Mouse (Mus musculus) mouse trophoblast stem cell (cell line): ENCODE data around the gene Hspb6.

ENCODE experiments used
- in situ Hi-C, 2 experiments: fragments of 300-500 bp; cut with MseI, MboI; formaldehyde crosslinking; loops; 2 replicates in 1 of 2; 3 replicates in 1 of 2; pipeline ENCODE4 v1.15.1; 2025

Gene Hspb6

DNA sequence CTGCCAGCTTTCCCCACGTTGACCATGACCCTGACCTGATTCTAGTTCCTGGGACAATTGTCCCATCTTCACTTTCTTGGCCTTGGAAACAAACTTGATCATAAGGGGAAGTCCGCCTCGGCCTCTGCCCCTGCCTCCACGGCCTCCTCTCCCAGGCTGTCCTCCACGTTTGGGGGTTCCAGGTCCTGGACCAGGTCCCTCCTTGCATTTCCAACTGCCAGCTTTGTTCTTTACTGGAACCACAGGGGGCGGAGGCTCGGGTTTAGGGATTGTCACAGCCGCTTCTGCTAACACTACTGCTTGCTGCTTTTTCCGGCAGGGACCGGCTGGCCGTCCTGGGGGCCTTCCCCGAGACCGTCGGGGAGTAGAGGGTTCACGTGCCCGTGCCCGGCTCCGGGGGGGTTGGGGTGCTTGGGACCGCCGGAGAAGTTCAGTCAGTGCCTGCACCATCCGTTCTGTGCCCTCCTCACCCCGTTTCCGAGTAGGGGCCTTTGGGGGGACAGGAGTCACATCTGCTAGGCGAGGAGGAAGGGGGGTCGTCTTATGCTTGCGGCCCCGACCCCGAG is 34.6 kb downstream of the Hspb6 start:
- in situ Hi-C loops, result no loop called here

DNA sequence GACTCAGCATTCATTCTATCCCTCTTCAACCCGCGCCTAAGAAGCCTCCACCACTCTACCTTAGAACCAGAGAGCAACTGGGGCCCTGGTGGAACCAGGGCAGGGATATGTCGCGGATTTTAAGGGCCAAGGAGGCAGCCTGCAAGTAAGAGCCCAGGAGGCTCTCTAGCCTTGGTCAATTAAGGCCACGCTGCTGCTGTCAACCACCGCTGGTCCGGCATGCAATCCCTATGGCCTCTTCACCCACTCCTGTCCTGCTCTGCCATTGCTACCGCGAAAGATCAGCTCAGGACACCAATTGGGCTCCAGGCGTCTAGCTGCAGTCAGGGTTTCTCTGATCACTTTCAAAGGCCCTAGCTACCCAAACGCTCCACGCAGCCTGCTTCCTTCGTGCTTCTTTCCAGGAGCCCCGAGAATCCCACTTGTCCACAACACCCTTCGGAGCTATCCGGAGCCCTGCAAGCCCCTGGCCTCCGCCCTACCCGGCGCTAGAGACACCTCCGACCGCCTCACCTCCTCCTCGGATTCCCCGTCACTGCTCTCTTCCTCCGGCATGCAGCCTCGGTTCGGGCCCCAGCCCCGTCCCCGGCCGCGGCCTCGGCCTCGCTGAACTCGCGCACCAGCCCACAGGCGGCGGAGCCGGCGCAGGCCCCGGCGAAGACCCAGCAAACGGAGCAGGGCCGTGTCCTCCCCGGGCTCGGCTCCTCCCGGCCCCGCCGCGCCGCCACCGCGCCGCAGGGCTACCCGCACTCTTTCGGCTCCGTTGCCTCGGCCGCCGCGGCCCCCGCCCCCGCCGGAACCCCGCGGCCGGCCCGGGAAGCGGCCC is 36.1 kb downstream of the Hspb6 start:
- in situ Hi-C loops, result no loop called here

DNA sequence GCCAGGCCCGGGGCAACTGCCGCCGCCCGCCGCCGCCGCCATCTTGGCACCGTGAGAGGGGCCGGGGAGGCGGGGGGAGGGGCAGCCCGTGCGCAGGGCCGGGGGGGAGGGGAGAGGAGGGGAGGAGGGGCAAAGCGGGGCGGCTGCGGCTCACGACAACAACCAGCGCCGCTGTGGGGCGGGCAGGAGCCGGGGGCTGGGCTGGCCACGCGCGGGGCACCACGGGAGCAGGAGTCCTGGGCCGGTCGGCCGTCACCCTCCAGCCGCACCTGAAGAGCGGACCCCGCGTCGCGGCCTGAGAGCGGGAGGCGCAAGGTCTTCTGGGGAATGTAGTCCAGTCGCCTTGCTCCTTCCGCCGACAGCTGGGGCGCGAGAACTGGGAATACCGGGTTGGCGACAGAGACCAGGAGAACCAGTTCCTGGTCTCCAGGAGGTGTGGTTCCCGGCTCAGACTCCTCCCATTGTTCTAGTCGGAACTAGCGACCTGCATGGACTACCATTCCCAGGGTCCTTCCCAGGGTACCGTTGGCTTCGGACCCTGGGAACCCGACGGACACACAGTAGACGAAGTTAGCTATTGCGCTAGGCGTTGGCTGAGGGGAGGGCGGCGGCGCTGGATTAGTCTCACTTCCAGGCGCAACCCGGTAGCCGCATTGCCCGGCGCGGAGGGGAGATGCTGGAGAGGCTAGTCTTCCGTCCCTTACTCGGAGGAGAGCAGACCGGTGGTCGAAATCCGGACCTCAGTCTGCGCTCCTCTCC is 36.9 kb downstream of the Hspb6 start, which contains the start of gene Kmt2b:
Kmt2b (minus strand) TSS at position 51 of the 759 bp plus-strand sequence.
- in situ Hi-C loops, result no loop called here

DNA sequence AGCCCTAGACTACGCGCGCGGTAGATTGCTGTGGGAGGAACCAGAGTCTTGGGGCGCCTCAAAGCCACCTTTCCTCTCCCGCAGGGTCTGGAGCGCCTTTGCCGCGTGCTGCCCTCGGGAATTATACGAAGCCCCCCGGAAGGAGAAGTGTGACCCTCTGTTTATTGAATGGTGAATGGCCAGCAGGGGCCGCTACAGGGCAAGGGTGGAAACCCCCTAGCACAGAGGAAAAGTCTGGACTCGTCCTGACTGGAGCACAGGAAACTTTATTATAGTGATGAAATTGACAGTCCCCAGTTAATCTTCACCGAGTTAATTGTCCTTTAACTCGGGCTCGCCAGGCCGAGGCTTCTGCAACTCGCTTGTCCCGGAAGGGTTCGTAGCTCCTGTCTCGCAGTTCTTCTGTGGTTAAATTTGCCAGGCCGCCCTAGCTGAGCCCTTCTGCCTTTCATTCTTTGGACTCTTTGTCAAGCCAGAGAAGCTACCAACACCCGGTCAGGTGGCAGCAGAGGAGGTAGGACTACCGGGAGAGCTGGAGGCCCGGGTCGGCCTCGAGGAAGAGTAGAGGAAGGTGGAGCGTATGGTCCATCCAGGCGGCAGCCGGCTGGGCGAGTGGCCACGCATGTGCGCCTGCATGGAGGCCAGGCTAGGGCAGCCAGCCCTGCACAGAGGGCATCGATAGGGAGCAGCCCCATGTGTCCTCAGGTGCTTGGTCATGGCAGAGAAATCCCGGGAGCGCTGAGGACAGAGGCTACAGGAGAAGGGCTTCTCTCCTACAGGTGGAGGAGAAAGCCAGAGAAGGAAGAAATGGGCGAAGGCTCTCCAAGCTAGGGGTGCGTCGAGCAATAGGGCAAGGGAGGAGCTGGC is 37.7 kb downstream of the Hspb6 start:
- in situ Hi-C loops, result no loop called here

DNA sequence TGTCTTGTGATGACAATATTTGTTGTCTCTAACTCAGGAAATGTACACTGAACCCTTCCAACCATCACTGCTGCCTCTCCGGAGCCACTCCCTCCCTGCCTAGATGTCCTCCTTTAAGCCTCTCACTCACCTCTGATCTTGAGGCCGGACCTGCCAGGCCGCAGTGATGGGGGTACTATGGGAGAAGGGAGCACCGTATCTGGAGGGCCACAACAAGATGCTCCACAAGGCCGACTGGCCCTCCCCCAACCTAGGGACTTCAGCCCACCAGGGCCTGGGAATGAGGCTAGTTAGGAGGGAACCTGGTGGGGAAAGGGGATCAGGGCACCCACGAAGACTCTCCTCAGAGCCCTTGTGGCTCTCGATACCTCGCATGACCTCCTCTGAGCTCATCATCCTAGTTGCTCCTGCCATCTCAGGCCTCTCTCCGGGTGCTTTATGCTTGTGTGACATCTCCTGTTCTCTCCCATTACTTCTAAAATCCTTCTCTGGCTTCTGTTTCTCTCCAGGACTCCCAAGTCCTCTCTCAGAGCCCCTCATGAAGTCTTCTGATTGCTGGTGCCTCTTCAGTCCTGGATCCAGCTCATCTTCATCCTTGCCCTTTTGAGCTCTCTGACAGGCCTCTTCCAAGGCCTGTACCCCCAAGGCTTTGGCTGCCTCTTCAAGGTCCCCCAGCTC is 39.1 kb downstream of the Hspb6 start:
- in situ Hi-C loops, result no loop called here

DNA sequence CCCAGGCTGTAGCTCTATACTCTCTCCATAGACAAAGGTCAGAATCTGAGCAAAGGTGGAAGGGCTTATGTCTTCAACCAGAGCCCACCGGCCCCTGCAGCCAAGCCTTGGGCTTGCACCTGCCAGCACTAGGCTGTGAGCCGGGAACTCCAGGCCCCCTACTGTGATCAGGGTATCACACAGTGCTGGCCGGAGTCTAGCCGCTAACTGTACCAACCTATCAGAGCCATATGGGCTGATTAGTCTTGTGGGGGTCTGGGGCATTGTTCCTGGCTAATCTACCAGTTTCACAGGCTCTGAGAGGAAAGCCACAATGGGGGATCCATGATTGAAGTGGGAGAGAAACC is 39.6 kb downstream of the Hspb6 start:
- in situ Hi-C loops, result no loop called here

DNA sequence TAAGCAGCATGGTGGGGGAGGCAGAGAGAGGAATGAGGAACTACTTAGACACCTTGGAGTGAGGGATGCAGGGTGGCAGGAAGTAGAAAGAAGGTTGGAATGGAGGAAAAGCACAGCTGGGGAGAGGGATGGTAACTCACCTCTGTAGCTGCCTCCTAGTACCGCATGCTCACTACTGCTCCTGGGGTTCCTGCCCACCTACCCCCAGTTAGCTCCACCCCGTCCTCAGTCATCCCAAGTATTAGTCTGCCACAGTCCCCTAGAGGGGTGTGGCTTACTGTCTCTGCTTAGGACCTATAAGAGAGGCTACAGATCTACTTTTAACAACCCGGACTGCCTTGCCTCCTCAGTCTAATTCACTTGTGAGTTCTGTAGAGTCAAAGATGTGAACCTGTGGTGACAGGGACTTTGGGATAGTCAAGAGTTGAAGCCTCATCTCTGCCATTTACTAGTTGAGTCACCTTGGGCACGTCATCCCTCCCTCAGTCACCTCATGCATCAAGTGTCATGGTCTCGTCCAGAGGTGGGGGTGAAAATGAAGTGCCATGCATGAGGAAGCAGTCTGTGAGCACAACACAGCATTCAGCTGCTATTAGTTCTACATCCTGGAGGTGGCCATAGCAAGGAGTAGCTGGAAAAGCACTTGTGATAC is 40.9 kb downstream of the Hspb6 start:
- in situ Hi-C loops, result no loop called here

DNA sequence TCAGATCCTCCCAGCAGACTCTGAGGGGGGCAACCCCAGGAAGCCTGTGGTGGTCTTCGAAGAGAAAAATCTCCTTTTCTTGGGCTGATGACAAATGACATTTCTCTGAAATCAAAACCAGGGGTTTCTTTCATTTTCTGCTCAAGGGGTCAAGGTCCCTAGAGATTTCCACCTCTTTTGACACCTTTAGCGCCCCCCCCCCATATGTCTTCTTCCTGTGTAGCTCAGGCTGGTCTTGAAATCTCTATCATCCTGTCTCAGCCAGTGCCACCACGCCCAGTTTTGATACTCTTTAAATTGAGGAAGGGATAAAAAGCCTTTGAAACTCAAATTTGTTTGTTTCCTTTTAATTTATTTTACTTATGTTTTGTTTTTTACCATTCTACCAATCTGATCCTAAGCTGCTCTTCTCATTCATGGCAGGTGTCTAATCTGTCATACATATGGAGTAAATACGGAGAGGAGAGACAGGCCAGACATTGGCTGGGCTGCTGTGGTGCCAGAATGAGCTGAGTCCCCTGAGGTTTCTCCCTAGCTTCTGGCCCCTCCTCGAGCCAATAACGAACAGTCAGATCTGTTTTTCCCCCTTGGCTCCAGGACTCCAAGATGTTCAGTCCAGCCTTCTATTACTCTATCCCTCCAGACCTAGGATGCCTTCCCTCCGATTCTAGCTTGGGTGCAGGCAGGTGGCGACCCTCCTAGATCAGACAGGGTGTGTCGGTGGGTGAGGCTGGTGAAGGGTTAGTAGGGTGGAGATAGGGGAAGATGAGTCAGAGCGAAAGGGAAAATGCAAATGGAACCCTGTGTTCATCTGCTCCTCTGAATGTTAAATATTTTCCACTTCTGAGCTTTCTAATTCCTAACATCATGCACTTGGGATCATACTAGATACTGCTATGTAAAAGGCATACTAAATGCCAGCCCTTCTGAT is 41.9 kb downstream of the Hspb6 start:
- in situ Hi-C loops, result no loop called here

DNA sequence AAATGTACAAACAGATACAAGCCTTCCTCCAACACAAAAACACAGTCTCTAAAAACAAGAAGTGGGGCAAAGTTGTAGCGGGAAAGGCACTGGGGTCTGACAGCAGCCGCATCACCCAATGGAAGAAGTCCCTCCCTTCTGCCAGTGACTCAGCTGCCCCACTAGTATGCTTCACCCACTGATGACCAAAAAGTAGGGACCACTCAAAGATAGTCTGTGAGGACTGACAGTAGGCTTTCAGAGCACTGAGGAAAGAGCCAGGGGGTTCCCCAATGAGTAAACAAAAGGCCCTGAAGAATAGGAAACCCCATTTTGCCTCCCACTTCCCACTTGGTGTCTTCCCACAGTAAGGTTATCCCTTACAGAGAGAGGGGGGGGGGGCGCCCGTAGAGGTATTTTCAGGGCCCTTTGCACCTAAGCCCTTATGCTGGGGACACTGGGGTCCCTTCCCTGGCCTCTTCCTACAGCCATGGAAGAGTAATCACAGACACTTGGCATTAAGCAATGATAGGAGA is 42.6 kb downstream of the Hspb6 start:
- in situ Hi-C loops, result no loop called here

DNA sequence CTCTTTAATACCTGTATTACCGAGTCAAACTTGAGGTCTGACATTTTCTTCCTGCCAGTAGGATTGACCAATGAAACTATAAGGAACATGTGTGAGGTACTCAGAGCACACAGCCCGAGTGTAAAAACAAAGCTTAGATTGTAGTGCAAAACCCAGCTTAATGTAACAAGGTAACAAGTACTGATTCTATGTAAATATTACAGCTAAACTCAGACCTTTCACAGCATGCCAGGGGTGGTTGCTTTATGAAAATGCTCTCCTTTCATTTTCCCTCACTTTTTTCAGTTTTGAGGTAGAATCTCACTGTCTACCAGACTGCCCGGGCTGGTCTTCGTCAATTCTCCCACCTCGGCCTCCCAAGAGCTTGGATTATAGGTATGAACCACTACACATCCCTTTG is 44.1 kb downstream of the Hspb6 start:
- in situ Hi-C loops, result no loop called here

DNA sequence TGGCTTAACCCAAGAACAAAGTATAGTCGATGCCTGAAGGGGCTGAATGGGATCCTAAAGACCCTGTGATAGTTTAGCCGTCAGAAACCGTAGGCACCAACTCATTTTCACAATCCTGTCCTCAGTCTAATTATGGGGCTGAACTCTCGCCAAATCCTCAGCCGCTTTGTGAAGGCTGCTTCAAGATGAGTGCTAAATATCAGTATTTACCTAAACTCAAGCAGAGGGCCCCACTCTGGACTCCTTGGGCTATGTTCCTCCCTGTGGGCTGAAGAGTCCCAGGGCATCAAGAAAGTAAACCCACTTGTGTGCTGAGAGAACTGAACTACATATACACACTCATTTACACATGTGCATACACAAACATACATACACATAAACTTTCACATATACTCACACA is 44.8 kb downstream of the Hspb6 start:
- in situ Hi-C loops, result no loop called here

DNA sequence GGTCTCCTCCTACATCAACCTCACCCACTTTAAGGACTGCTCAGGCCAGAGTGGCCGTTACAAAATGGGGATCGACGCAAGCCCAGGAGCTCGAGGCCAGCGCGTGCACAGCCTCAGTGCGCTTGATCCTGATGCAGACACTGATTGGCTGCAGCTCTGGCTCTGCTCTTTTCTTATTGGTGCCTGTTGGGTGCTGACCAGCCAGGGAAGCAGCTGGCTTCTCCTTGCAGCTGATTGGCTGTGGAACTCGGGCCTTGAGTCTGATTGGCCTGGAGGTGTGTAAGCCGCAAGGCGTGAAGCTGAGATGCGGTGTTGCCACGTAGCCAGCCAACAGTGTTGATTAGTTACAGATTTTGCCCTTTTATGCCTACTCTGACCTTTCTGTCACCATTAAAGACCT is 46.8 kb downstream of the Hspb6 start, which contains the start of gene Zbtb32:
Zbtb32 (minus strand) TSS at position 124 of the 400 bp plus-strand sequence.
- in situ Hi-C loops, result no loop called here

DNA sequence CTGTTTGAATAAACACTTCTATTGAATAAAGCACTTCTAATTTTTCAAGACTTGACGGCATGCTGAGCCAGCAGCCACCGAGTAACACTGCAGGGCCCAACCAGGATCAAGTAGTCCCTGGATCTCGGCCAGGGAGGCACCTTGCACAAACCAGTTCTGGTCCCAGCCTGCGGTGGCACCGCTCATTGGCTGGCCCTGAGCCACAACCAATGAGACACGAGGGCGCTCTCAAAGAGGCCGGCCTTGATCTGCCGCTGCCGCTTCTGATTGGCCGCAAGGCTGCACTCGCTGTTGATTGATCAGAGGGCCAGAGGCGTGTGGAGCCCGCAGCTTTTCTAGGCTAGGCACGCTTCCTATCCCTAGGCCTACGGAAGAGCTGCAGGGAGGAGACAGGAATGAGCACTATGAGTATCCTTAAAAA is 48.0 kb downstream of the Hspb6 start:
- in situ Hi-C loops, result no loop called here

DNA sequence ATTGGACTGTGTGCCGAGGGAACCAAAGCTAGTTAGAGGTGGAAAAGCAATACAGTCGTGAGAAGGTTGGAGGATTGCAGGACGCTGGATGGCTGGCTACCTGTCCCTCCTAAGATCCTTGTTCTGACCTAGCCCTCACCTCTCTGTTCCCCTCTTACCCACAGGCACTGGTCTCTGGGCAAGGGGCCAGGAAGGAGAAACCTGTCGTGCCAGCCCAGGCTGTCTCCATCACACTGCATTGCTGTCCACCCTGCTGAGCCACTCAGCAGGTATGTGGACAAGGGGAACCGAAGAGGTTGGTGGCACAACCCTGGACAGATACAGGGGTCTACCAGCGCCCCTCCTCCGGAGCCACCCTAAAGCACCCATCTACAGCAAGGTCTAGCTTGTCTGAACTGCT is 48.7 kb downstream of the Hspb6 start:
- in situ Hi-C loops, result no loop called here

DNA sequence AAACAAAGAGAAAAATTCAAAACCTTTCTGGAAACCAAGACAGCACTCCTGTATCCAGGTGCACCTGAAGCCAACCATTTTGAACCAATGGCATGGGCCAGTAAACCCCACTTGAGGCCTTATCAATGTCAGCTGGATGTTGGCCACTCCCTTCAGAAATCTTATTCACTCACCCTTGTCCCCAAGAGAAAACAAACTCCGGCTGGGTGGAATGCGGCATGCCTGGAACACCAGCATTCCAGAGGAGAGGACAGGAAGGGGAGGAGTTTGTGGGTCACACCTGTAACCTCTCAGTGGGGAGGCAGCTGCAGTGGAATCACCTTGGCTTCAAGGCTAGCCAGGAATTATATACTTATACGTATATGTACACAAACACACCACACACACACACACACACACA is 50.6 kb downstream of the Hspb6 start:
- in situ Hi-C loops, result no loop called here

DNA sequence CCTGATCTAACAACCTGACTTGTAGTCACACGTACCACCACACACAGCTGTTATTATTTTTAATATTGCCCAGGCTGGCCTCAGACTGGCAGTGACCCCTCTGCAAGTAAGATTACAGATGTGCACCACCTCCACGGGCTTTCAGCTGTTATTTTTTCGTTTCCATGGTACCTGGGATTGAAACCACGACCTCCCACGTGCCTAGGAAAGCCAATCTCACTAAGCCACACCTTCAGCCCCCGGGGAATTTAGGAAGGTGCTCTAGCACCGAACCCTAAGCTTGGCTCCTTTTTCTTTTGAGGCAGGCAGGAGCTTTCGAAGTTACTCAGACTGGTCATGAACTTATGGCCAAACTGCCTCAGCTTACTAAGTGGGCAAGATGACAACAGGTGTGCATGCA is 52.4 kb downstream of the Hspb6 start:
- in situ Hi-C loops, result no loop called here

DNA sequence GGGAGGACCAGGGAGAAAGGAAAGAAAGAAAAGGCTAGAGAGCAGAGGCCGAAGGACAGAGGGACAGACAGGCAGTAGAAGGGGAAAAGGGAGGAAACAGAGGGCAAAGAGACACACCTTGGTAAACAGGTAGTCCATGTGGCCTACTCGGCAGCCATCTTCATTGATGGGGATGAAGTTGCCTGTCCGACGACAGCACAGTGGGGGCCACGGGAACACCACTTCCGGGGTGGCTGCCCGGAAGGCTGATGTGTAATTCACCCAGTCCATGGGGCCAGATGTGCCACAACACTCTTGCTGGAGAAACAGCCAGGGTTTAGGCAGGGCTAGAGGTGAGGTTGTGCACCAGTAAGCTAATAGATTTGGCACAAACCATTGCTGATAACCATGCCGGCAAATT is 53.0 kb downstream of the Hspb6 start:
- in situ Hi-C loops, result no loop called here
